Mouse (Mus musculus) hindbrain, embryonic 11.5 days (tissue): ENCODE results near the gene Cfc1. TPM values are rescaled to one million over a fixed set of nuclear protein-coding genes. Genes with fewer than 3 reads are reported as not detected.
"Not testable (repeated sequence)": the region's sequence is repeated elsewhere in the genome, so short reads cannot be mapped to it uniquely, and the experiment has no call there.

Experiments
- ATAC-seq: fragments of 200-750 bp; cut with Nextera tagmentation; 2 replicates; pipeline ENCODE4 v1.8.0; 2017; ENCODE audit warnings: mild to moderate bottlenecking, moderate TSS enrichment, moderate library complexity; ENCODE audit not compliant: low FRiP score
- DNase-seq: peaks from one replicate; pipeline ENCODE4 v3.0.0-alpha.2; 2015; ENCODE audit warnings: low spot score
- H3K27ac ChIP-seq: fragments of 300-500 bp; sonication (generic); 2 replicates; pipeline ENCODE4 v1.5.1; 2014; ENCODE audit warnings: mild to moderate bottlenecking, low read depth, low read length
- H3K27me3 ChIP-seq: fragments of 300-500 bp; sonication (generic); 2 replicates; pipeline ENCODE4 v1.6.1; 2014; ENCODE audit warnings: mild to moderate bottlenecking, low read length, moderate library complexity, mixed read lengths; ENCODE audit not compliant: control insufficient read depth, insufficient read depth
- H3K36me3 ChIP-seq: fragments of 300-500 bp; sonication (generic); 2 replicates; pipeline ENCODE4 v1.6.1; 2014; ENCODE audit warnings: mild to moderate bottlenecking, low read length, moderate library complexity, mixed read lengths; ENCODE audit not compliant: control insufficient read depth, insufficient read depth
- H3K4me1 ChIP-seq: fragments of 300-500 bp; sonication (generic); replicated peaks from 2 replicates; pipeline ENCODE4 v1.6.1; 2014; ENCODE audit warnings: low read length, mixed read lengths; ENCODE audit not compliant: control insufficient read depth, insufficient read depth
- H3K4me2 ChIP-seq: fragments of 300-500 bp; sonication (generic); replicated peaks from 2 replicates; pipeline ENCODE4 v1.6.1; 2014; ENCODE audit warnings: mild to moderate bottlenecking, low read depth, low read length
- H3K4me3 ChIP-seq: fragments of 300-500 bp; sonication (generic); 2 replicates; pipeline ENCODE4 v1.5.1; 2014; ENCODE audit warnings: low read depth, low read length
- H3K9ac ChIP-seq: fragments of 300-500 bp; sonication (generic); 2 replicates; pipeline ENCODE4 v1.6.1; 2014; ENCODE audit warnings: low read depth, low read length
- H3K9me3 ChIP-seq: fragments of 300-500 bp; sonication (generic); 2 replicates; pipeline ENCODE4 v1.6.1; 2016; ENCODE audit warnings: low read length; ENCODE audit not compliant: control insufficient read depth
- WGBS: fragments of 180-500 bp; shearing (Covaris S2); extraction: QIAGEN DNeasy Blood & Tissue Kit; methylation state at CpG from one replicate; pipeline ENCODE4 v1.1.7; 2014; 5-methylcytosine and 5-hydroxymethylcytosine counted together
- polyA plus RNA-seq: library from polyadenylated mRNA; unstranded; fragments of >200 nt; fragmentation: Nextera tagmentation; extraction: Ambion mirVana; gene quantifications from 2 replicates; pipeline ENCODE4 v1.2.1, GENCODE M21; 2014

The Cfc1 gene
- polyA plus RNA-seq, 1 experiment from 2014 or later, result not detected

DNA sequence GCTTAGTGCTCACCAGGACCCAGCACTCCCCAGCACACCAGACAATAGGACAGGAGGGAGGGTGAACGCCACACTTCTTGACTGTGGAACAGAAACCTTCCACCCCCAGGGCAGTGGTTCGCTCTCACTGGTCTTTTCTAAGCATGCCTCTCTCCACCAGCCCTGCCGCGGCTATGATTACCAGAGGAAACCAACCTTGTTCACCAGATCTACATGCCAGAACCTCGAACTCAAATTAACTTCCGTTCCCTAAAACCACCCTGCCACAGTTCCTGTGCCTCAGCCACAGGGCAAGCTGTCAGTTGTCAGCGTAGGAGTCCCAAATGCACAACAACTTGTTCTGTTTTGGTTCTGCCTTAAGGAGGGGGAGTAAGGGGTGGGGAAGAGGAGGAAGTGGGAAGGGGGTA, 24.9 kb upstream of the Cfc1 start:
- no peak for ATAC-seq
- no peaks in the 10 kb centered on the region for H3K36me3 ChIP-seq
- no peaks in the 10 kb centered on the region for H3K4me1 ChIP-seq
- H3K9ac ChIP-seq, result no peak overlapping the region
- no peaks in the 10 kb centered on the region for H3K9me3 ChIP-seq
- WGBS, result 7% methylated on average over 7 of the region's 7 CpGs
- H3K27ac ChIP-seq, result no peak overlapping the region
- H3K27me3 ChIP-seq, result no peaks in the 10 kb centered on the region
- H3K4me3 ChIP-seq, result no peak overlapping the region
- H3K4me2 ChIP-seq, result no peak overlapping the region
- peak; percentile 9 for DNase-seq

- 10% methylated on average over 3 of the region's 3 CpGs for WGBS
- Histone ChIP-seq H3K4me2 (no peak overlapping the region), H3K36me3 (no peaks in the 10 kb centered on the region), H3K9me3 (no peaks in the 10 kb centered on the region), H3K4me3 (no peak overlapping the region), H3K4me1 (no peaks in the 10 kb centered on the region), H3K9ac (no peak overlapping the region), H3K27me3 (no peaks in the 10 kb centered on the region), H3K27ac (no peak overlapping the region)
- ATAC-seq (0 out of 2 replicates have a peak, but pooled peaks have one; percentile 38), DNase-seq (peak; percentile 72)
These were observed 24.4 kb upstream of the Cfc1 start for GRCm38 (mm10) chr1:34511027-34511426.

DNA sequence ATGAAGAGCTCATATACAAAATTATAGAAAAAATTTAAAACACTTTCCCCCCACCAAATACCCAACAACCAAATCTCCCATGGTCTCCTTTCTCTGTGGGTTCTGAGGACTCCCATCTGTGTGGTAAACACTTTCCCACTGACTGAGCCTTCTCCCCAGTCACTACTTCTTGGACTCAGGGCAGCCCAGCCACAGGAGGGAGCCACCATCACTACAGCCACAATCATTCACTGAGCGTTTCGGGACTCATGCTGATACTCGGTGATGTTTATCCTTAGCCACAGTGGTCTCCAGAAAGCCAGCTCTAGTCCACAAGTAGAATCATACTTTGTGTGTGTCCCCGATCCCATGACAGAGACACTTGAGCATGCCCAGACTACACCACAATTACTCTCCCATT, 22.4 kb upstream of the Cfc1 start:
- Histone ChIP-seq H3K27me3 (no peaks in the 10 kb centered on the region), H3K9me3 (no peaks in the 10 kb centered on the region), H3K9ac (no peak overlapping the region), H3K4me2 (no peak overlapping the region), H3K4me3 (no peak overlapping the region), H3K4me1 (no peaks in the 10 kb centered on the region), H3K27ac (no peak overlapping the region), H3K36me3 (no peaks in the 10 kb centered on the region)
- WGBS, result 75% methylated on average over 4 of the region's 4 CpGs
- ATAC-seq (no peak), DNase-seq (no peak)

- Histone ChIP-seq H3K27ac (no peak overlapping the region), H3K27me3 (no peaks in the 10 kb centered on the region), H3K9me3 (no peaks in the 10 kb centered on the region), H3K4me1 (no peaks in the 10 kb centered on the region), H3K9ac (no peak overlapping the region), H3K4me3 (no peak overlapping the region), H3K36me3 (no peaks in the 10 kb centered on the region), H3K4me2 (no peak overlapping the region)
- DNase-seq, result no peak
- no peak for ATAC-seq
- WGBS, result 51% methylated on average over 5 of the region's 5 CpGs
These were observed 18.9 kb upstream of the Cfc1 start for GRCm38 (mm10) chr1:34516595-34516994.

GRCm38 (mm10) chr1:34517297-34517696, 18.2 kb upstream of the Cfc1 start:
- DNase-seq, H3K4me1 ChIP-seq, H3K4me2 ChIP-seq, H3K4me3 ChIP-seq, H3K9me3 ChIP-seq, H3K27ac ChIP-seq, H3K9ac ChIP-seq, ATAC-seq, H3K36me3 ChIP-seq, H3K27me3 ChIP-seq: not testable (repeated sequence)
- WGBS, result 59% methylated on average over 6 of the region's 6 CpGs

- not testable (repeated sequence) for DNase-seq, H3K27ac ChIP-seq, H3K4me3 ChIP-seq, ATAC-seq, H3K4me2 ChIP-seq, H3K36me3 ChIP-seq, H3K9me3 ChIP-seq, H3K9ac ChIP-seq, H3K4me1 ChIP-seq, H3K27me3 ChIP-seq
- WGBS, result 72% methylated on average over 1 of the region's 1 CpGs
These were observed 17.7 kb upstream of the Cfc1 start for GRCm38 (mm10) chr1:34517797-34518196.

DNA sequence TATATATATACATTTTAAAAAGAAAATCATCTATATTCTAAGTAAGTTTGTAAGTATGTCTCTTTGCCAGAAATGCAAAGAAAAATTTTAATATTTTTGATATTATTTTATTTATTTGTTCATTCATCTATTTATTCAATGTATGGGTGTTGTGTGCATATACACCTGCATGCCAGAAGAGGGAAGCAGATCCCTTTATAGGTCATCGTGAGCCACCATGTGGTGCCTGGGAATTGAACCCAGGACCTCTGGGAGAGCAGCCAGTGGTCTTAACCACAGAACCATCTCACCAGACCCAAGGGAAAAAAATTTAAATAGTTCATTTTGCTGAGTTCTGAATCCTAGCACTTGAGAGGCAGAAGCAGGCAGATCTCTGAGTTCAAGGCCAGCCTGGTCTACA, 17.2 kb upstream of the Cfc1 start:
- Histone ChIP-seq H3K4me1 (no peaks in the 10 kb centered on the region), H3K36me3 (no peaks in the 10 kb centered on the region), H3K27me3 (no peaks in the 10 kb centered on the region), H3K4me3 (no peak overlapping the region), H3K9me3 (no peaks in the 10 kb centered on the region), H3K9ac (no peak overlapping the region), H3K4me2 (no peak overlapping the region), H3K27ac (no peak overlapping the region)
- no peak for DNase-seq
- no peak for ATAC-seq
- WGBS, result 77% methylated on average over 1 of the region's 1 CpGs

DNA sequence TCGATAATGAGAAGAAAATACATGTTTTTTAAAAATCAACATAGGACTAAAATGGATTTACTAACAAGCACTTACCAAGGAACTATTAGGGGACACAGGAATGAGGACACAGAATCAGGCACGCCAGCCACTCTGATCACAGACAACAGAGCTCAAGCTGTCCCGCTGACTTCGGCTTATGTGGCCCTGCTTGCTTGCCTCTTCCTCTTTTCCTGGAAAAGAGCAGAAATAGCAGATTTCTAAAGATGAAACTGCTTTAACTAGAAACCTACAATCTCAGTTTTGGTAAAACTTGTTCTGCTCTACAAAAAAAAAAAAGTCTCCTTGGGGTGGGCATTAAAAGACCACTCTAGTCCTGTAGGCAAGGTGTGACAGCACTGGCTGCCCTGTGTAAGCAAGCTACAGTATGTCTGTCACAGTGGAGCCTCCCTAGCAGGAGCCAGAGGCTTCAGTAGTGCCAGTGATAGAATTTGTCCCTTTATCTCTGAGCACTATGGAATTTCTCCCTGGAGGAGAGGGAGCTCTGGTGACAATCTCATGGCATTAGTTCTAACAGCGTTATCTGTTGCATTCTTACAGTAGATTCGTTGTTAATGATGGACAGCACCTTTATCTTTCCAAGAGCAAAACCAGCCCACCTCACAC, 13.1 kb upstream of the Cfc1 start:
- H3K9ac ChIP-seq, result no peak overlapping the region
- H3K4me1 ChIP-seq, result no peaks in the 10 kb centered on the region
- no peak overlapping the region for H3K4me2 ChIP-seq
- no peaks in the 10 kb centered on the region for H3K9me3 ChIP-seq
- WGBS, result 88% methylated on average over 6 of the region's 6 CpGs
- no peak for DNase-seq
- no peaks in the 10 kb centered on the region for H3K36me3 ChIP-seq
- no peaks in the 10 kb centered on the region for H3K27me3 ChIP-seq
- no peak overlapping the region for H3K27ac ChIP-seq
- H3K4me3 ChIP-seq, result no peak overlapping the region
- no peak for ATAC-seq

DNA sequence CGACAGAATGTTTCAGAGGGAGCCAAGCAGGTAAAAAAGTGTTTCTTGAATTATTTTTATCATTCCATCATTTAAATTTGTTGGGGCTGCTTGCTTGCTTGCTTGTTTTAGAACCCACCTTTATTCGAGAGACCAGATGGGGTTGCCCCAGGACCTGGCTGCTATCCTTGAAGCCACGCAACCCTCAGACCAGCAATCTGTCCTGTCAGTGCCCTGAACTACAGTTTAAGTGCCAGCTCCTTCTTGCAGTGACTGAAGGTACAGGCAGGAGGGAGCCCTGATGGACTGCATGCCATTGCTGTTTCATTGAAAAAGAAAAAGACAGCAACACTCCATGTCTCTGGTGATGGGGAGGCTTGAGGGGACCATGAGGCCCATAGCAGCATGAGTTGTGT, 12.6 kb upstream of the Cfc1 start:
- ATAC-seq, result no peak
- Histone ChIP-seq H3K4me3 (no peak overlapping the region), H3K9ac (no peak overlapping the region), H3K9me3 (no peaks in the 10 kb centered on the region), H3K27me3 (no peaks in the 10 kb centered on the region), H3K36me3 (no peaks in the 10 kb centered on the region), H3K4me2 (no peak overlapping the region), H3K27ac (no peak overlapping the region), H3K4me1 (no peaks in the 10 kb centered on the region)
- DNase-seq, result no peak
- WGBS, result 86% methylated on average over 3 of the region's 3 CpGs
